Mouse (Mus musculus): ENCODE results near the gene Gm21244.
"Not testable (repeated sequence)": the region's sequence is repeated elsewhere in the genome, so short reads cannot be mapped to it uniquely, and the experiment has no call there.

Gene Gm21244

GRCm38 (mm10) chrY:7169193-7169592, at the start of gene Gm21244:
Gene Gm21244, minus strand, starts transcription at chrY:7169293.
- not testable (repeated sequence) for DNase-seq

All from cerebellum, postnatal 25 days (tissue).